Comparison of ENCODE assay signal across 8 mouse cellular contexts in genomic region chr11:85840803-85841145, GRCm38 (mm10). TPM values are rescaled to one million over a fixed set of nuclear protein-coding genes. Genes with fewer than 3 reads are reported as not detected.
DNase-seq lines count a peak whose midpoint lies in the region; ATAC-seq and TF ChIP-seq lines count a peak whose summit lies in the region.

No protein-coding gene starts in this region.

- peaks cover 99% of the 10 kb centered on the region for H3K27me3 ChIP-seq in forebrain, embryonic 12.5 days
- H3K27me3 ChIP-seq in intestine, embryonic 14.5 days (replicated peaks; ENCODE audit: control insufficient read depth, insufficient read depth, low read length), result peaks cover 76% of the 10 kb centered on the region
- H3K27me3 ChIP-seq in neural tube, embryonic 12.5 days (replicated peaks), result peaks cover 82% of the 10 kb centered on the region

- no peak overlapping the region for H3K9ac ChIP-seq in forebrain, embryonic 12.5 days
- H3K9ac ChIP-seq in intestine, embryonic 14.5 days (ENCODE audit: low read length), result peak overlapping the region; percentile 78
- no peak overlapping the region; the same call in 1 of the 2 replicates for H3K9ac ChIP-seq in neural tube, embryonic 12.5 days

- H3K4me3 ChIP-seq in lung, adult 2 months (replicated peaks; ENCODE audit: extremely low read depth, low read depth, low read length), result peak overlapping the region; percentile 36
- peak overlapping the region; percentile 22 for H3K4me3 ChIP-seq in forebrain, embryonic 12.5 days (replicated peaks)
- peak overlapping the region; percentile 63 for H3K4me3 ChIP-seq in intestine, embryonic 14.5 days (ENCODE audit: low read depth, low read length)
- peak overlapping the region; percentile 16; the same call in 1 of the 2 replicates for H3K4me3 ChIP-seq in neural tube, embryonic 12.5 days

- H3K9me3 ChIP-seq in forebrain, embryonic 12.5 days, result no peaks in the 10 kb centered on the region
- H3K9me3 ChIP-seq in intestine, embryonic 14.5 days (ENCODE audit: control insufficient read depth, low read length), result no peaks in the 10 kb centered on the region
- H3K9me3 ChIP-seq in neural tube, embryonic 12.5 days, result no peaks in the 10 kb centered on the region

- peaks cover 4% of the 10 kb centered on the region; the same call in 1 of the 2 replicates for H3K4me1 ChIP-seq in lung, adult 2 months (ENCODE audit: control insufficient read depth, insufficient read depth, low read length)
- H3K4me1 ChIP-seq in forebrain, embryonic 12.5 days, result peaks cover 48% of the 10 kb centered on the region
- peaks cover 33% of the 10 kb centered on the region for H3K4me1 ChIP-seq in intestine, embryonic 14.5 days (replicated peaks; ENCODE audit: control insufficient read depth, insufficient read depth, low read length)
- H3K4me1 ChIP-seq in neural tube, embryonic 12.5 days, result peaks cover 26% of the 10 kb centered on the region

- TF ChIP-seq CTCF in lung, adult 2 months (IDR thresholded peaks at IDR 0.05; ENCODE audit: insufficient read depth, low read length), result no peak

- no peak for ATAC-seq in forebrain, embryonic 12.5 days (ENCODE audit: low FRiP score)
- no peak for ATAC-seq in intestine, embryonic 14.5 days (replicated peaks; ENCODE audit: low FRiP score, low TSS enrichment, low read depth)
- no peak for ATAC-seq in neural tube, embryonic 12.5 days (ENCODE audit: low FRiP score, low read depth)

- no peak for TF ChIP-seq POLR2A in lung, adult 2 months (IDR thresholded peaks at IDR 0.05; ENCODE audit: borderline replicate concordance, extremely low read depth, low read depth, low read length)

- no peak overlapping the region for H3K27ac ChIP-seq in forebrain, embryonic 12.5 days
- H3K27ac ChIP-seq in intestine, embryonic 14.5 days (ENCODE audit: low read depth), result peak overlapping the region; percentile 58
- H3K27ac ChIP-seq in neural tube, embryonic 12.5 days, result no peak overlapping the region

- no peaks in the 10 kb centered on the region for H3K36me3 ChIP-seq in forebrain, embryonic 12.5 days (replicated peaks)
- no peaks in the 10 kb centered on the region for H3K36me3 ChIP-seq in intestine, embryonic 14.5 days (ENCODE audit: control insufficient read depth, insufficient read depth, low read length)
- no peaks in the 10 kb centered on the region for H3K36me3 ChIP-seq in neural tube, embryonic 12.5 days

- DNase-seq in lung, adult 2 months, result no peak
- DNase-seq in lung, adult 18-20 months, result no peak
- peak; percentile 72 for DNase-seq in intestine, embryonic 14.5 days (ENCODE audit: low spot score)
- no peak for DNase-seq in layer of hippocampus, adult 9-10 months (ENCODE audit: low spot score)
- no peak for DNase-seq in cerebellum, postnatal 4 days (ENCODE audit: low spot score in 2 of 2)
- DNase-seq in cerebellum, postnatal 14 days, result no peak

- 34% methylated on average over 21 of the region's 21 CpGs for WGBS in lung, adult 2 months
- WGBS in forebrain, embryonic 12.5 days, result 0% methylated on average over 21 of the region's 21 CpGs
- 23% methylated on average over 21 of the region's 21 CpGs for WGBS in intestine, embryonic 14.5 days
- WGBS in neural tube, embryonic 12.5 days, result 2% methylated on average over 21 of the region's 21 CpGs

- H3K4me2 ChIP-seq in forebrain, embryonic 12.5 days, result peak overlapping the region; percentile 25
- H3K4me2 ChIP-seq in intestine, embryonic 14.5 days (ENCODE audit: low read length), result peak overlapping the region; percentile 84
- peak overlapping the region; percentile 48 for H3K4me2 ChIP-seq in neural tube, embryonic 12.5 days (replicated peaks)

RNA-seq across cellular contexts. Expression of gene Tbx2, which starts 8.4 kb away (rescaled TPM):
- polyA plus RNA-seq in lung, adult 2 months (2012; rRNA removed), result 257 and 302 TPM in 2 replicates
- polyA plus RNA-seq in forebrain, embryonic 12.5 days (2016; fragmentation: Nextera tagmentation; extraction: Ambion mirVana), result 0.81 and 1.0 TPM in 2 replicates
- polyA plus RNA-seq in intestine, embryonic 14.5 days (2014; fragmentation: Nextera tagmentation; extraction: Ambion mirVana), result 7.2 and 7.7 TPM in 2 replicates
- polyA plus RNA-seq in neural tube, embryonic 12.5 days (2016; fragmentation: Nextera tagmentation; extraction: Ambion mirVana), result 4.7 and 5.3 TPM in 2 replicates

RNA-seq across cellular contexts. Expression of gene Gm11444, which starts 9.4 kb away (rescaled TPM):
- not detected in 2 replicates for polyA plus RNA-seq in lung, adult 2 months (2012; rRNA removed)
- not detected in 2 replicates for polyA plus RNA-seq in forebrain, embryonic 12.5 days (2016; fragmentation: Nextera tagmentation; extraction: Ambion mirVana)
- polyA plus RNA-seq in intestine, embryonic 14.5 days (2014; fragmentation: Nextera tagmentation; extraction: Ambion mirVana), result not detected in 2 replicates
- polyA plus RNA-seq in neural tube, embryonic 12.5 days (2016; fragmentation: Nextera tagmentation; extraction: Ambion mirVana), result not detected in 2 replicates

RNA-seq across cellular contexts. Expression of gene Tbx4, which starts 45.4 kb away (rescaled TPM):
- 79.5 and 80.4 TPM in 2 replicates for polyA plus RNA-seq in lung, adult 2 months (2012; rRNA removed)
- polyA plus RNA-seq in forebrain, embryonic 12.5 days (2016; fragmentation: Nextera tagmentation; extraction: Ambion mirVana), result 0.23 and 0.42 TPM in 2 replicates
- polyA plus RNA-seq in intestine, embryonic 14.5 days (2014; fragmentation: Nextera tagmentation; extraction: Ambion mirVana), result not detected in 2 replicates
- 0.39 and 0.61 TPM in 2 replicates for polyA plus RNA-seq in neural tube, embryonic 12.5 days (2016; fragmentation: Nextera tagmentation; extraction: Ambion mirVana)

Comparison
In these comparisons a context has a peak if more than half of its experiments do, and no peak if none do; other contexts are left out.
1. H3K4me2 ChIP-seq: peak in every context shown above with its lines; median percentile 84 in intestine, embryonic 14.5 days; 48 in neural tube, embryonic 12.5 days; 25 in forebrain, embryonic 12.5 days.
2. RNA of gene Tbx2, which starts 8.4 kb away (polyA plus RNA-seq): 257 to 302 TPM in lung, adult 2 months; 7.2 to 7.7 TPM in intestine, embryonic 14.5 days, 4.7 to 5.3 TPM in neural tube, embryonic 12.5 days and 0.81 to 1.0 TPM in forebrain, embryonic 12.5 days; every median in the first group is over 10 times any median in the second.
3. RNA of gene Tbx4, which starts 45.4 kb away (polyA plus RNA-seq): 79.5 to 80.4 TPM in lung, adult 2 months; 0.23 to 0.42 TPM in forebrain, embryonic 12.5 days, 0.39 to 0.61 TPM in neural tube, embryonic 12.5 days and not detected in intestine, embryonic 14.5 days; every median in the first group is over 10 times any median in the second.
4. Peak in every context shown above with its lines, with median percentiles within 50 percentile points of each other: H3K4me3 ChIP-seq.